Mouse (Mus musculus) neural tube, embryonic 15.5 days (tissue): Measurements from ENCODE around the gene Bysl. TPM values are rescaled to one million over a fixed set of nuclear protein-coding genes. Genes with fewer than 3 reads are reported as not detected.

Experiments used
- ATAC-seq: fragments of 200-750 bp; cut with Nextera tagmentation; 2 replicates; pipeline ENCODE4 v1.8.0; 2017; ENCODE audit warnings: mild to moderate bottlenecking, moderate TSS enrichment, moderate library complexity; ENCODE audit not compliant: low FRiP score
- H3K27ac ChIP-seq: fragments of 300-500 bp; sonication (generic); replicated peaks from 2 replicates; pipeline ENCODE4 v1.5.1; 2015; ENCODE audit warnings: mild to moderate bottlenecking, inconsistent platforms
- H3K27me3 ChIP-seq: fragments of 300-500 bp; sonication (generic); replicated peaks from 2 replicates; pipeline ENCODE4 v1.6.1; 2015; ENCODE audit warnings: inconsistent platforms
- H3K36me3 ChIP-seq: fragments of 300-500 bp; sonication (generic); 2 replicates; pipeline ENCODE4 v1.6.1; 2015; ENCODE audit warnings: inconsistent platforms
- H3K4me1 ChIP-seq: fragments of 300-500 bp; sonication (generic); 2 replicates; pipeline ENCODE4 v1.6.1; 2015; ENCODE audit warnings: inconsistent platforms
- H3K4me2 ChIP-seq: fragments of 300-500 bp; sonication (generic); 2 replicates; pipeline ENCODE4 v1.6.1; 2015; ENCODE audit warnings: inconsistent platforms, mild to moderate bottlenecking, moderate library complexity
- H3K4me3 ChIP-seq: fragments of 300-500 bp; sonication (generic); replicated peaks from 2 replicates; pipeline ENCODE4 v1.5.1; 2015; ENCODE audit warnings: mild to moderate bottlenecking, inconsistent platforms
- H3K9ac ChIP-seq: fragments of 300-500 bp; sonication (generic); replicated peaks from 2 replicates; pipeline ENCODE4 v1.6.1; 2015; ENCODE audit warnings: mild to moderate bottlenecking, inconsistent platforms
- H3K9me3 ChIP-seq: fragments of 300-500 bp; sonication (generic); replicated peaks from 2 replicates; pipeline ENCODE4 v1.6.1; 2016; ENCODE audit warnings: inconsistent platforms
- whole genome bisulfite sequencing: fragments of 180-500 bp; shearing (Covaris S2); methylation state at CpG from one replicate; pipeline ENCODE4 v1.1.7; 2015; ENCODE audit warnings: mixed read lengths; 5-methylcytosine and 5-hydroxymethylcytosine counted together
- polyA plus RNA-seq: library from polyadenylated mRNA; unstranded; fragments of >200 nt; fragmentation: Nextera tagmentation; extraction: Ambion mirVana; gene quantifications from 2 replicates; pipeline ENCODE4 v1.2.1, GENCODE M21; 2015

The Bysl gene
- polyA plus RNA-seq, 1 experiment from 2014 or later = 37.1 TPM

GRCm38 (mm10) chr17:47597838-47598579, 13.3 kb downstream of the Bysl start:
- Histone ChIP-seq H3K4me2 (peak overlapping the region; percentile 99; the same call in 1 of the 2 replicates), H3K27ac (peak overlapping the region; percentile 37; the same call in 1 of the 2 replicates), H3K27me3 (no peaks in the 10 kb centered on the region), H3K9me3 (no peaks in the 10 kb centered on the region), H3K9ac (no peak overlapping the region), H3K36me3 (peaks cover 41% of the 10 kb centered on the region), H3K4me1 (peaks cover 48% of the 10 kb centered on the region), H3K4me3 (no peak overlapping the region)
- ATAC-seq = no peak
- WGBS = 32% methylated on average over 10 of the region's 10 CpGs

- H3K4me1 ChIP-seq = peaks cover 53% of the 10 kb centered on the region
- peaks cover 33% of the 10 kb centered on the region for H3K36me3 ChIP-seq
- no peak overlapping the region for H3K4me3 ChIP-seq
- H3K9ac ChIP-seq = no peak overlapping the region
- H3K27ac ChIP-seq = no peak overlapping the region
- H3K27me3 ChIP-seq = no peaks in the 10 kb centered on the region
- H3K4me2 ChIP-seq = peak overlapping the region; percentile 99; the same call in 1 of the 2 replicates
- 85% methylated on average over 13 of the region's 13 CpGs for WGBS
- no peak for ATAC-seq
- no peaks in the 10 kb centered on the region for H3K9me3 ChIP-seq
Measured at GRCm38 (mm10) chr17:47597261-47597660, 14.0 kb downstream of the Bysl start.

- WGBS = 82% methylated on average over 5 of the region's 5 CpGs
- H3K27ac ChIP-seq = no peak overlapping the region
Measured at GRCm38 (mm10) chr17:47596839-47597164, 14.5 kb downstream of the Bysl start.

GRCm38 (mm10) chr17:47596162-47596838, 15.0 kb downstream of the Bysl start:
- Histone ChIP-seq H3K9ac (peak overlapping the region; percentile 73), H3K4me1 (peaks cover 53% of the 10 kb centered on the region), H3K4me3 (peak overlapping the region; percentile 84), H3K36me3 (peaks cover 24% of the 10 kb centered on the region), H3K4me2 (peak overlapping the region; percentile 99), H3K27me3 (no peaks in the 10 kb centered on the region), H3K9me3 (no peaks in the 10 kb centered on the region), H3K27ac (peak overlapping the region; percentile 86)
- no peak for ATAC-seq
- 27% methylated on average over 6 of the region's 6 CpGs for WGBS

More at GRCm38 (mm10) chr17:47596839-47597164, 14.5 kb downstream of the Bysl start:
- Histone ChIP-seq H3K27me3 (no peaks in the 10 kb centered on the region), H3K9ac (no peak overlapping the region), H3K36me3 (peaks cover 29% of the 10 kb centered on the region), H3K4me2 (peak overlapping the region; percentile 99), H3K4me1 (peaks cover 53% of the 10 kb centered on the region), H3K9me3 (no peaks in the 10 kb centered on the region), H3K4me3 (peak overlapping the region; percentile 84; the same call in 1 of the 2 replicates)
- no peak for ATAC-seq

GRCm38 (mm10) chr17:47595248-47596161, 15.8 kb downstream of the Bysl start:
- Histone ChIP-seq H3K9ac (peak overlapping the region; percentile 73), H3K9me3 (no peaks in the 10 kb centered on the region), H3K4me2 (peak overlapping the region; percentile 99), H3K4me3 (peak overlapping the region; percentile 84), H3K36me3 (peaks cover 16% of the 10 kb centered on the region; the same call in 1 of the 2 replicates), H3K4me1 (peaks cover 53% of the 10 kb centered on the region), H3K27ac (peak overlapping the region; percentile 86), H3K27me3 (no peaks in the 10 kb centered on the region)
- WGBS = 2% methylated on average over 21 of the region's 21 CpGs
- ATAC-seq = peak; percentile 16; the same call in 1 of the 2 replicates

- peaks cover 53% of the 10 kb centered on the region for H3K4me1 ChIP-seq
Measured at GRCm38 (mm10) chr17:47594969-47595247, 16.4 kb downstream of the Bysl start.

GRCm38 (mm10) chr17:47594183-47594968, 16.9 kb downstream of the Bysl start:
- H3K9ac ChIP-seq = peak overlapping the region; percentile 73
- WGBS = under 1% methylated on average over 43 of the region's 43 CpGs
- peaks cover 53% of the 10 kb centered on the region for H3K4me1 ChIP-seq
- H3K4me2 ChIP-seq = peak overlapping the region; percentile 99
- peaks cover 5% of the 10 kb centered on the region; the same call in 1 of the 2 replicates for H3K36me3 ChIP-seq
- peak overlapping the region; percentile 86 for H3K27ac ChIP-seq
- H3K4me3 ChIP-seq = peak overlapping the region; percentile 84
- ATAC-seq = peak; percentile 11; the same call in 1 of the 2 replicates
- H3K9me3 ChIP-seq = no peaks in the 10 kb centered on the region
- H3K27me3 ChIP-seq = no peaks in the 10 kb centered on the region

More at GRCm38 (mm10) chr17:47594969-47595247, 16.4 kb downstream of the Bysl start:
- Histone ChIP-seq H3K9me3 (no peaks in the 10 kb centered on the region), H3K36me3 (peaks cover 10% of the 10 kb centered on the region; the same call in 1 of the 2 replicates), H3K27me3 (no peaks in the 10 kb centered on the region), H3K9ac (peak overlapping the region; percentile 73), H3K4me3 (peak overlapping the region; percentile 84), H3K4me2 (peak overlapping the region; percentile 99), H3K27ac (peak overlapping the region; percentile 86)
- under 1% methylated on average over 9 of the region's 9 CpGs for WGBS
- no peak for ATAC-seq

- WGBS = under 1% methylated on average over 13 of the region's 13 CpGs
- H3K9ac ChIP-seq = peak overlapping the region; percentile 73
- H3K9me3 ChIP-seq = no peaks in the 10 kb centered on the region
- peak overlapping the region; percentile 86 for H3K27ac ChIP-seq
- peaks cover 53% of the 10 kb centered on the region for H3K4me1 ChIP-seq
- H3K36me3 ChIP-seq = no peaks in the 10 kb centered on the region
- no peaks in the 10 kb centered on the region for H3K27me3 ChIP-seq
- peak; percentile 21 for ATAC-seq
- H3K4me2 ChIP-seq = peak overlapping the region; percentile 99
- peak overlapping the region; percentile 84 for H3K4me3 ChIP-seq
Measured at GRCm38 (mm10) chr17:47593854-47594182, 17.5 kb downstream of the Bysl start.

GRCm38 (mm10) chr17:47593215-47593853, 18.0 kb downstream of the Bysl start:
- ATAC-seq = peak; percentile 92
- no peaks in the 10 kb centered on the region for H3K27me3 ChIP-seq
- H3K9me3 ChIP-seq = no peaks in the 10 kb centered on the region
- peak overlapping the region; percentile 99 for H3K4me2 ChIP-seq
- peaks cover 52% of the 10 kb centered on the region for H3K4me1 ChIP-seq
- no peaks in the 10 kb centered on the region for H3K36me3 ChIP-seq
- 1% methylated on average over 58 of the region's 63 CpGs for WGBS
- H3K9ac ChIP-seq = peak overlapping the region; percentile 73
- H3K4me3 ChIP-seq = peak overlapping the region; percentile 84
- peak overlapping the region; percentile 86 for H3K27ac ChIP-seq

GRCm38 (mm10) chr17:47591073-47591472, 20.2 kb downstream of the Bysl start:
- Histone ChIP-seq H3K27ac (no peak overlapping the region), H3K9ac (no peak overlapping the region), H3K4me2 (no peak overlapping the region), H3K36me3 (no peaks in the 10 kb centered on the region), H3K4me1 (peaks cover 31% of the 10 kb centered on the region), H3K9me3 (no peaks in the 10 kb centered on the region), H3K27me3 (no peaks in the 10 kb centered on the region), H3K4me3 (no peak overlapping the region)
- ATAC-seq = no peak
- WGBS = 86% methylated on average over 3 of the region's 3 CpGs
